ENCODE assay signal across 17 mouse cellular contexts in the genomic region with DNA sequence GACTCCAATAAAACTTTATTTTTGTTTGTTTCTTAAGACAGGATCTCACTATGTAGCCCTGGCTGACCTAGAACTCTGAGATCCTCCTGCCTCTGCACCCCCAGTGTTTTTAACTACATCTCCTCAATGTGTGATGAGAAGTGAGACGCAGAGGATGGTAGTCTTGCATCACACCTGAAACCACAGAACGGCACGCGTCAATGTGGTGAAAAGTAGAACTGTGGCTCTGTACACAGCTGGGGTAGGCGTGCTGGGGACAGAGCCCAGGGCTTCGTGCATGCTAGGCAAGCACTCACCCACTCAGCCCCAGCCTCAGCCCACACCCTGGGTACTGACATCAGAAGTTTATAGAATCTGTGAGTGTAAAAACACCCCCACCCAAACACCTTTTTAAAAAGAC.
DNase-seq lines count a peak whose midpoint lies in the region; ATAC-seq and TF ChIP-seq lines count a peak whose summit lies in the region.
"Had no signal": no experiment of that assay in that cellular context is flagged by ENCODE, and none has a peak within 500 bp of the region (broad histone marks: within the 10 kb centered on the region; RNA-seq: fewer than 3 reads in every experiment).

No protein-coding gene starts in this region.

- ATAC-seq in megakaryocyte-erythroid progenitor cell, adult 5-6 weeks (replicated peaks; ENCODE audit: low FRiP score, low TSS enrichment, poor library complexity, severe bottlenecking), result no peak
- ATAC-seq: forebrain, embryonic 13.5 days; hindbrain, embryonic 16.5 days had no signal

- peaks cover 87% of the 10 kb centered on the region for H3K4me1 ChIP-seq in megakaryocyte, embryonic 14.5 days
- H3K4me1 ChIP-seq in thymus, adult 2 months (replicated peaks; ENCODE audit: control insufficient read depth, insufficient read depth, low read length), result peaks cover 38% of the 10 kb centered on the region

- peak; percentile 69 for DNase-seq in CD4-positive helper T cell, adult 2 months (ENCODE audit: low read depth, low spot score)
- peak; percentile 76 for DNase-seq in T-cell, adult 2 months (ENCODE audit: low spot score)
- peak; percentile 60 for DNase-seq in thymus, adult 2 months
- DNase-seq in kidney, postnatal 25 days, result no peak
- DNase-seq in adrenal gland, postnatal 14 days, result no peak
- DNase-seq in adrenal gland, postnatal 25 days, result no peak
- DNase-seq: adrenal gland, adult 2 months; cerebellum, adult 8-10 months; kidney, adult 9 months; lung, postnatal 36 days; spleen, adult 18-20 months had no signal

- no peaks in the 10 kb centered on the region for H3K9me3 ChIP-seq in megakaryocyte, embryonic 14.5 days
- H3K9me3 ChIP-seq: embryonic facial prominence, embryonic 15.5 days; forebrain, embryonic 13.5 days; liver, embryonic 15.5 days had no signal

- WGBS in thymus, adult 2 months, result 8% methylated on average over 6 of the region's 6 CpGs

- H3K4me3 ChIP-seq in megakaryocyte, embryonic 14.5 days (replicated peaks), result peak overlapping the region; percentile 31
- no peak overlapping the region for H3K4me3 ChIP-seq in thymus, adult 2 months (ENCODE audit: control insufficient read depth, insufficient read depth, low read length)
- H3K4me3 ChIP-seq: embryonic facial prominence, embryonic 15.5 days; forebrain, embryonic 13.5 days; liver, embryonic 15.5 days had no signal

- H3K27me3 ChIP-seq in megakaryocyte, embryonic 14.5 days (replicated peaks), result no peaks in the 10 kb centered on the region
- no peaks in the 10 kb centered on the region for H3K27me3 ChIP-seq in thymus, adult 2 months (ENCODE audit: control insufficient read depth, insufficient read depth, low read length)
- H3K27me3 ChIP-seq: embryonic facial prominence, embryonic 15.5 days; forebrain, embryonic 13.5 days; liver, embryonic 15.5 days had no signal

- H3K36me3 ChIP-seq in megakaryocyte, embryonic 14.5 days (replicated peaks; ENCODE audit: low read length), result peaks cover 27% of the 10 kb centered on the region
- no peaks in the 10 kb centered on the region for H3K36me3 ChIP-seq in thymus, adult 2 months (ENCODE audit: control insufficient read depth, insufficient read depth, low read length)
- H3K36me3 ChIP-seq: embryonic facial prominence, embryonic 15.5 days; liver, embryonic 15.5 days had no signal

- TF ChIP-seq POLR2A in thymus, adult 2 months (IDR thresholded peaks at IDR 0.05; ENCODE audit: control insufficient read depth, extremely low read depth, insufficient read depth, low read length, poor library complexity), result no peak

- TF ChIP-seq CTCF in thymus, adult 2 months (IDR thresholded peaks at IDR 0.05; ENCODE audit: borderline replicate concordance, control insufficient read depth, extremely low read depth, insufficient read depth, low read length, poor library complexity), result no peak

- peak overlapping the region; percentile 55; the same call in 1 of the 2 replicates for H3K27ac ChIP-seq in thymus, adult 2 months (ENCODE audit: control insufficient read depth, insufficient read depth, low read length)
- H3K27ac ChIP-seq: embryonic facial prominence, embryonic 15.5 days; forebrain, embryonic 13.5 days; liver, embryonic 15.5 days had no signal

Comparison
In these comparisons a context has a peak if more than half of its experiments do, and no peak if none do; other contexts are left out.
1. DNase-seq: peak in CD4-positive helper T cell, adult 2 months (single experiment), T-cell, adult 2 months (single experiment) and thymus, adult 2 months (single experiment); none in kidney, postnatal 25 days (0 of 2), adrenal gland, postnatal 14 days (single experiment) and adrenal gland, postnatal 25 days (single experiment).